Mouse (Mus musculus) embryonic facial prominence, embryonic 12.5 days (tissue): ENCODE data around the gene Ptpn9. TPM values are rescaled to one million over a fixed set of nuclear protein-coding genes. Genes with fewer than 3 reads are reported as not detected.
A peak's percentile ranks its signal among the peaks of the same experiment; 100 is the strongest.

Source experiments
- ATAC-seq: fragments of 200-750 bp; cut with Nextera tagmentation; 2 replicates; pipeline ENCODE4 v1.8.0; 2017; ENCODE audit not compliant: insufficient number of reproducible peaks, insufficient read depth, low FRiP score, low TSS enrichment
- H3K27ac ChIP-seq: fragments of 300-500 bp; sonication (generic); 2 replicates; pipeline ENCODE4 v1.5.1; 2016; ENCODE audit warnings: mild to moderate bottlenecking
- H3K27me3 ChIP-seq: fragments of 300-500 bp; sonication (generic); 2 replicates; pipeline ENCODE4 v1.6.1; 2016; ENCODE audit warnings: mild to moderate bottlenecking, moderate library complexity
- H3K36me3 ChIP-seq: fragments of 300-500 bp; sonication (generic); 2 replicates; pipeline ENCODE4 v1.6.1; 2016; ENCODE audit warnings: mild to moderate bottlenecking
- H3K4me1 ChIP-seq: fragments of 300-500 bp; sonication (generic); 2 replicates; pipeline ENCODE4 v1.6.1; 2016
- H3K4me2 ChIP-seq: fragments of 300-500 bp; sonication (generic); replicated peaks from 2 replicates; pipeline ENCODE4 v1.6.1; 2016; ENCODE audit warnings: mild to moderate bottlenecking, moderate library complexity
- H3K4me3 ChIP-seq: fragments of 300-500 bp; sonication (generic); 2 replicates; pipeline ENCODE4 v1.5.1; 2016; ENCODE audit warnings: mild to moderate bottlenecking
- H3K9ac ChIP-seq: fragments of 300-500 bp; sonication (generic); 2 replicates; pipeline ENCODE4 v1.6.1; 2016; ENCODE audit warnings: mild to moderate bottlenecking, moderate library complexity
- H3K9me3 ChIP-seq: fragments of 300-500 bp; sonication (generic); 2 replicates; pipeline ENCODE4 v1.6.1; 2016; ENCODE audit warnings: mild to moderate bottlenecking, moderate library complexity
- WGBS: fragments of 180-500 bp; shearing (Covaris S2); methylation state at CpG from one replicate; pipeline ENCODE4 v1.1.7; 2016; 5-methylcytosine and 5-hydroxymethylcytosine counted together
- polyA plus RNA-seq: library from polyadenylated mRNA; unstranded; fragments of >200 nt; fragmentation: Nextera tagmentation; extraction: Ambion mirVana; gene quantifications from 2 replicates; pipeline ENCODE4 v1.2.1, GENCODE M21; 2016

Gene Ptpn9
- polyA plus RNA-seq, 1 experiment from 2014 or later, result 42.5 TPM

GRCm38 (mm10) chr9:57074171-57074821 lies 79.6 kb downstream of the Ptpn9 start:
- H3K9me3 ChIP-seq, result no peaks in the 10 kb centered on the region
- WGBS, result 6% methylated on average over 21 of the region's 21 CpGs
- H3K36me3 ChIP-seq, result no peaks in the 10 kb centered on the region
- H3K27me3 ChIP-seq, result no peaks in the 10 kb centered on the region
- peak overlapping the region; percentile 72 for H3K9ac ChIP-seq
- H3K4me2 ChIP-seq, result peak overlapping the region; percentile 92
- peak overlapping the region; percentile 86 for H3K4me3 ChIP-seq
- ATAC-seq, result no peak
- peak overlapping the region; percentile 94 for H3K27ac ChIP-seq
- H3K4me1 ChIP-seq, result peaks cover 18% of the 10 kb centered on the region; the same call in 1 of the 2 replicates

DNA sequence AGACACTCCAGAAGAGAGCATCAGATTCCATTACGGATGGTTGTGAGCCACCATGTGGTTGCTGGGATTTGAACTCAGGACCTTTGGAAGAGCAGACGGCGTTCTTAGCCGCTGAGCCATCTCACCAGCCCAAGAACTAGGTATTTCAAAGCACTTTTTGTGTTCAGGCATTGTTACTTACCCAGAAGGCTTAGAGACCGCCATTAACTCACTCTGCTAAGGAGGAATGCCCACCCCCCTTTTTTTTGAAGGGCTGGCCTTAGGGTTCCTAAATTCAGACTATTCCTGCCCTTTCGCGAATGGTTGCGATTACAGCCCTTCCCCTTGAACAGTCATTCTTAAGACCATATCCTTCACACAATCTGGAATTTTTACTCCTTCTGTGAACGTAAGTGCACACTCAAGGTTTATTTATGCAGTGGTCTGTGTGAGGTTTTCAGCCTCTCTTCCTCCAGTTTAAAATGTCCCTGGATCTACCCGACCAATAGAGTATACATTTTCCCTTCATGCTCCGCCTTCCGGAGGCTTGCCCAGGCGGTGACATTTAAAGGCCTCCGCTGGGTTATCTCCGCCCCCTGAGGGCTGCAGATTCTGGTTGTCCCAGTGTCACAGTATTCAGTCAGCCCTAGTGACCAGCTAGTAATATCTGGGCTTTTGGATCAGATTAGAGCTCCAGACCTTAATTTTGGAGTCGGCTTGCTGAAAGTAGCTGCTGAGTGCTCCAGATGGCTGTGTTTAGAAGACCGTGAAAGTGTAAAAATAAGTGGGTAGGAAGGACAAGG lies 80.3 kb downstream of the Ptpn9 start:
- ATAC-seq, result no peak
- Histone ChIP-seq H3K4me1 (peaks cover 18% of the 10 kb centered on the region; the same call in 1 of the 2 replicates), H3K9ac (peak overlapping the region; percentile 72), H3K27me3 (no peaks in the 10 kb centered on the region), H3K4me2 (peak overlapping the region; percentile 92), H3K4me3 (peak overlapping the region; percentile 86), H3K9me3 (no peaks in the 10 kb centered on the region), H3K27ac (peak overlapping the region; percentile 94), H3K36me3 (no peaks in the 10 kb centered on the region)
- 6% methylated on average over 17 of the region's 17 CpGs for WGBS

DNA sequence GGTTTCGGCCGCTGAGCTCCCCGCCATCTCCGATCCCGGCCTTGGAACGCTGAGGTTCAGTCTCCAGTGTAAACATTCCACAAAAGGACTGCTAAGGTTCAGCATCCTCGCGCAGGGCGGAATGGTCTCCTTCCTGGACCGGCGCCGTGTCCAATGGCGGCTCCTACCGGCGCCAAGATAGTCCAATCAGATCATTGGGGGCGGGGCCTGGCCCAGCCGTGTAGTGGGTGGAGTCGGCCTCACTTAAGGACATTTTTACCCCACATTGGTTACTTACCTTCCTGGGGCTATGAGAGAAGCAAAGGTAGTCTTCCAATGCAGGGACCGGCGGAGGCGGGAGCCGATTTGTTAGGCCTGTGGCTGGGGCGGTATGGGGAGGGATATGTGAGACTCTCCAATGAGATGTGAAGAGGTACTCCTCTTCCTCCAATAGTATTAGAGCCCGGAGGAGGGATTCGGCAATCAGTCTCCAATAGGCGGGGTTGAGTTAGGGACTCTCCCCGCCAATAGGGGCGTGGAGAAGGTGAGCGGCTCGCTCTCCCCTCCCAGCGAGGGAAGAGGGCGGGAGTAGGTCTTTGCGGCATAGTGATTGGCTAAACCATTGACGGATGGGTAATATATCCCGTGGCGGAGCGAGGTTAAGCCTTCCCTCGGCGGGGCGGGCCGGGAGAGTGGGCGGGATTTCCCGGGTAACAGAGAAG lies 81.1 kb downstream of the Ptpn9 start:
- peak; percentile 87 for ATAC-seq
- no peaks in the 10 kb centered on the region for H3K27me3 ChIP-seq
- WGBS, result under 1% methylated on average over 43 of the region's 43 CpGs

GRCm38 (mm10) chr9:57076701-57077660 lies 82.3 kb downstream of the Ptpn9 start:
- Histone ChIP-seq H3K36me3 (no peaks in the 10 kb centered on the region), H3K27ac (peak overlapping the region; percentile 98), H3K9ac (peak overlapping the region; percentile 89), H3K4me2 (peak overlapping the region; percentile 92), H3K27me3 (no peaks in the 10 kb centered on the region), H3K9me3 (no peaks in the 10 kb centered on the region), H3K4me3 (peak overlapping the region; percentile 86), H3K4me1 (peaks cover 10% of the 10 kb centered on the region; the same call in 1 of the 2 replicates)
- ATAC-seq, result no peak; the same call in 1 of the 2 replicates
- WGBS, result under 1% methylated on average over 51 of the region's 72 CpGs

More for the DNA sequence above, 81.1 kb downstream of the Ptpn9 start:
- Histone ChIP-seq H3K36me3 (no peaks in the 10 kb centered on the region), H3K4me3 (peak overlapping the region; percentile 86), H3K4me2 (peak overlapping the region; percentile 92), H3K27ac (peak overlapping the region; percentile 98), H3K4me1 (peaks cover 15% of the 10 kb centered on the region; the same call in 1 of the 2 replicates), H3K9me3 (no peaks in the 10 kb centered on the region), H3K9ac (peak overlapping the region; percentile 89)

DNA sequence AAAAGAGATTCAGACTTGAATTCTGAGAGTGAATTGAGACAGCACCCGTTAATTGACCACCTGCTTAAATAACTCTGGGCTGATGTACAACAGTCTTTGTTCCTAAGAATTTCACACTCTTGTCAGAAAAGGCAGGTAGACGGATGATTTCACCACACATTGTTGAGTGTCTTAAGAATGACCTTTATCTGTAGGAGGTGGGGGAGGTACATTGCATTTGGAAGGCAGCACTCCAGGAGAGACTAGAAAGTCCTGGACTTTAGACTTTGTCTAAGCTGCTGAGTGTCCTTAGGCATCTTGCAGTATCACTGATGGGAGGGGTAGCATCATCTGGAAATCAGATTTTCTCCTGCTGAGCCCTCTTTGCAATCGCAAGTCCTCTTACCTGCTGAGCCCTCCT lies 87.5 kb downstream of the Ptpn9 start:
- Histone ChIP-seq H3K9ac (no peak overlapping the region), H3K4me2 (no peak overlapping the region), H3K4me1 (peaks cover 4% of the 10 kb centered on the region; the same call in 1 of the 2 replicates), H3K27ac (no peak overlapping the region), H3K36me3 (peaks cover 10% of the 10 kb centered on the region), H3K4me3 (no peak overlapping the region), H3K9me3 (no peaks in the 10 kb centered on the region), H3K27me3 (no peaks in the 10 kb centered on the region)
- 84% methylated on average over 3 of the region's 3 CpGs for WGBS
- ATAC-seq, result no peak

Other genes starting within 250 kb of the Ptpn9 start
- gene Lingo1, start 198.5 kb upstream of the Ptpn9 start, polyA plus RNA-seq, result 6.8 TPM in 2 replicates
- gene Odf3l1, start 130.2 kb upstream of the Ptpn9 start, polyA plus RNA-seq, result 0.40 and 0.56 TPM in 2 replicates
- gene Cspg4, start 129.9 kb upstream of the Ptpn9 start, polyA plus RNA-seq, result 9.1 and 10.8 TPM in 2 replicates
- 13.8 and 14.4 TPM in 2 replicates for gene Snx33, start 66.6 kb upstream of the Ptpn9 start, polyA plus RNA-seq
- gene Imp3, start 57.4 kb upstream of the Ptpn9 start, polyA plus RNA-seq, result 74.3 and 76.9 TPM in 2 replicates
- gene Snupn, start 44.0 kb upstream of the Ptpn9 start, polyA plus RNA-seq, result 27.3 and 29.1 TPM in 2 replicates
- gene Sin3a, start 77.1 kb downstream of the Ptpn9 start, polyA plus RNA-seq, result 41.7 and 48.2 TPM in 2 replicates
- 70.2 and 88.8 TPM in 2 replicates for gene Man2c1, start 135.8 kb downstream of the Ptpn9 start, polyA plus RNA-seq
- 8.4 and 9.7 TPM in 2 replicates for gene Neil1, start 153.4 kb downstream of the Ptpn9 start, polyA plus RNA-seq
- 94.0 and 100 TPM in 2 replicates for gene Commd4, start 163.4 kb downstream of the Ptpn9 start, polyA plus RNA-seq
- gene Trcg1, start 241.6 kb downstream of the Ptpn9 start, polyA plus RNA-seq, result not detected in 2 replicates